Mouse (Mus musculus): ENCODE data around the gene Fgfr2.

Fgfr2 gene

DNA sequence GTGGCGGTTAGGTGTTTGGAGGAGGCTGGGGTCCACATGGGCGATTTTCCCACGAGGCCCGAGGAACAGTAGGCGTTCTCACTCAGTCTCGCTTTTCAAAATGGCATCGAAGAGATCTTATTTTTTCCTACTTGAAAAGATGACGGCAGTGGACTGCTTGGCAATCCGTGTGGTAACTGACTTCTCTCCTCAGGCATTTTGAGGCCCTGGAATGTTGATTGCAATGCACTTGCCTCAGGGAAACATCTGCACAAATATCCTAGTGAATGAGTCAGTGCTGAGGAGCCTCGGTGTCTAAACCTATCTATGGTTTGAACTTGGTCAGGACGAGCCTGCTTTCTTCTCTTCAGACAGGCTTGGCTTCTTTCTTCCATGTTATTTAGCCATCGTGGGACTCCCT lies 2176.8 kb downstream of the Fgfr2 start:
- no peaks in the 10 kb centered on the region for H3K36me3 ChIP-seq (ENCODE audit: insufficient read depth, low read length)
- H3K4me1 ChIP-seq (replicated peaks; ENCODE audit: low read depth, low read length): peaks cover 82% of the 10 kb centered on the region
- no peak for TF ChIP-seq CTCF (conservative IDR thresholded peaks at IDR 0.05; ENCODE audit: low read length)
- no peak for TF ChIP-seq NANOG (IDR thresholded peaks at IDR 0.05; ENCODE audit: borderline replicate concordance, low read length)
- no peak for TF ChIP-seq POU5F1 (IDR thresholded peaks at IDR 0.05; ENCODE audit: borderline replicate concordance, low read length)

DNA sequence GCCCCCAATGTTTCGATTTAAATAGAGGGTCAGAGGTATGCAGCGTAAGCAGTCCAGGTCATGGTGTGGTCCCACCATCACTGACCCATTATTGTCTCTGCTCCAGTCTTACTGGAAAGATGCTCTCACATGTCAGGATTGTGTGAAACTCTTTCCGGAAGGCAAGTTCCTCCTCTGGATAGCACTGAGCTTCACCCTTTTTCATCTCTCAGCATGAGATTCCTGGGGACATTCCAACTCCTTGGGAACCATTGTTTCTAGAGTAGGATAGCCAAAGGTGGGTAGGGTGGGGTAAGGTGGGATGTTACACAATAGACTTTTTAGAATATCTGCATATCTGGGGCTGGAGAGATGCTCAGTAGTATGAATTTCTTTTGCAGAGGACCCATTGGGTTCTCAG lies 2177.4 kb downstream of the Fgfr2 start:
- Histone ChIP-seq H3K4me1 (replicated peaks; ENCODE audit: low read depth, low read length) (peaks cover 82% of the 10 kb centered on the region), H3K4me3 (replicated peaks; ENCODE audit: low read length) (no peak overlapping the region), H3K27me3 (ENCODE audit: insufficient read depth, low read length) (peaks cover 6% of the 10 kb centered on the region; the same call in 1 of the 2 replicates), H3K36me3 (ENCODE audit: insufficient read depth, low read length) (no peaks in the 10 kb centered on the region), H3K9me3 (ENCODE audit: low read length) (no peaks in the 10 kb centered on the region)
- TF ChIP-seq NANOG (IDR thresholded peaks at IDR 0.05; ENCODE audit: borderline replicate concordance, low read length) (peak; percentile 59; the same call in 1 of the 2 replicates), POU5F1 (IDR thresholded peaks at IDR 0.05; ENCODE audit: borderline replicate concordance, low read length) (no peak), CTCF (conservative IDR thresholded peaks at IDR 0.05; ENCODE audit: low read length) (no peak)

More for the DNA sequence above, 2176.8 kb downstream of the Fgfr2 start:
- Histone ChIP-seq H3K27me3 (ENCODE audit: insufficient read depth, low read length) (no peaks in the 10 kb centered on the region), H3K4me3 (replicated peaks; ENCODE audit: low read length) (no peak overlapping the region), H3K9me3 (ENCODE audit: low read length) (no peaks in the 10 kb centered on the region)

DNA sequence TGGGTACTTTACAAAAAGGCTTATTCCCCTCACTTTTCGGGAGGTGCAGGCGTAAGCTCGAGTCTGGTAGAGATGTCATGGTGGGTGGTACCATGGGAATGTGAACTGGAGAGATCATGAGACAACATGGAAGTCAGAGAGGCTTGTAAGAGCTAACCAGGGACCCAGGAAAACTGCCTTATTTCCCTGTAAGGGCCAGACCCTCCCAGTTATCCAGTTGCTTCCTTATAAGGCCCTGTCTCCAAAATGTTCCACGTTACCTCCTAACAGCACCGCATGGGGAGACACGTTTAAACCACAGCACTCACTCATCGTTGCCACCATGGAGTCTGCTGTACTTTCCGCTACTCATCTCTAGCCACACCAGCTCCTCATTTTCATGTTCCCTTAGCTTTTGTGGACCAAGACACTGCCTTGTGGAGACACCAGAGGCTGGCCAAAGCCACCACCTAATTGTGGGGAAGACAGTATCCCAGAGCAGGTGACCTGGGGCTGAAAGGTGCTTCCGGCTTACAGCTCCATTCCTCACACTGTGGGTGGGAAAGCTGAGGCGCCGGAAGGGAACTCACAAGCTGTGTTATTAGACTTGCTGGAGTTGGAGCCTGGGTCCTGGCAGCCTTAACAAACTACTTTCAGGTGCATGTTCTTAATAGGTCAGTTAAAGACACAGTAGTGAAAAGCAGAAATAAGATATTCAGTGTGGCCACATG lies 2178.2 kb downstream of the Fgfr2 start:
- Histone ChIP-seq H3K9me3 (ENCODE audit: low read length) (no peaks in the 10 kb centered on the region), H3K27me3 (ENCODE audit: insufficient read depth, low read length) (peaks cover 7% of the 10 kb centered on the region; the same call in 1 of the 2 replicates), H3K4me3 (replicated peaks; ENCODE audit: low read length) (peak overlapping the region; percentile 21; the same call in 1 of the 2 replicates), H3K36me3 (ENCODE audit: insufficient read depth, low read length) (no peaks in the 10 kb centered on the region), H3K4me1 (replicated peaks; ENCODE audit: low read depth, low read length) (peaks cover 77% of the 10 kb centered on the region)
- TF ChIP-seq CTCF (conservative IDR thresholded peaks at IDR 0.05; ENCODE audit: low read length) (no peak), POU5F1 (IDR thresholded peaks at IDR 0.05; ENCODE audit: borderline replicate concordance, low read length) (no peak), NANOG (IDR thresholded peaks at IDR 0.05; ENCODE audit: borderline replicate concordance, low read length) (no peak)

DNA sequence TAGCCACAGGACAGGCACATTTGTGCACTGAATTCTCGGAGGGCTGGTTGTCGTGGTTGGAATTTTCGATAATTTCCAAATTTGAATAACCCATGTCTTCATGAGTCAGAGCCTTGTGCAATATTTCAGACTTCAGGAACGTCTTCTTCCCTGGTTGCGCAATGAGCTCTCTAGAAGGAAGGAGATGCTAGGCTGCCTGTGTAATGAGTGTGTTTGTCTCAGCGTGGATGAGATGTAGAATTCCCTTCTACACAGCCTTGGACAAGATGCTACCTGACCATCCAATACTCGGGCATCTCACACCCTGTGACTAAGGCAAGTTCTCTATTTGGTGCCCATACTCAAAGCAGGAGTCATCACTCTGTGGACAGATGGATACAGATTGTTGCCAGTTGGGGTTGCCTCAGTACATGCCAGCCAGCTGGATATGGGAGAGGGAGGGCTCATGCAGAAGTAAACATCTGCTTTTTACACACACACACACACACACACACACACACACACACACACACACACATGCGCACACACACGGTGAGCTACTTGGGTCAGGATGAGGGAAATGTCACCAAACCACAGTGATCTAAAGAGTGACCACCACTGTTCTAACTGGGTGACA lies 2179.8 kb downstream of the Fgfr2 start:
- Histone ChIP-seq H3K36me3 (ENCODE audit: insufficient read depth, low read length) (no peaks in the 10 kb centered on the region), H3K27me3 (ENCODE audit: insufficient read depth, low read length) (peaks cover 20% of the 10 kb centered on the region), H3K4me1 (replicated peaks; ENCODE audit: low read depth, low read length) (peaks cover 69% of the 10 kb centered on the region), H3K4me3 (replicated peaks; ENCODE audit: low read length) (no peak overlapping the region), H3K9me3 (ENCODE audit: low read length) (no peaks in the 10 kb centered on the region)
- TF ChIP-seq POU5F1 (IDR thresholded peaks at IDR 0.05; ENCODE audit: borderline replicate concordance, low read length): no peak
- TF ChIP-seq CTCF (conservative IDR thresholded peaks at IDR 0.05; ENCODE audit: low read length): no peak
- no peak for TF ChIP-seq NANOG (IDR thresholded peaks at IDR 0.05; ENCODE audit: borderline replicate concordance, low read length)

DNA sequence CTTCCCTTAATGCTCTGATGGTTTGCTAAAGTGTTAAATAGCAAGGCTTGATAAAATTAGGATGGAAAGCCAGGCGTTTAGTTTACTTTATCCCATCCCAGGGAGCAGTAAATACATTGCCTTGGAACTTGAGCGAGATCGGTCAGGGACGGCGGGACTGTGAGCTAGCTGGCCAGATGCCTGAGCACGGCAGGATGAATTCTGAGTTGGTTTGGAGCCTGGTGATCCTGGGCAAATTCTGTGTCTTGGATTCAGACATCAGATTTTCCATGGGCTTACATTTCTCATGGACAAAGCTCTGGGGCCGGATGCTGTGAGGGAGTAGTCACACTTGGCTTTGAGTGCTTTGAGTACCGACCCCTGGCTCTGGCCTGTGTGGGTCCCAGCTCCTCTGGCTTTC lies 2182.4 kb downstream of the Fgfr2 start:
- H3K36me3 ChIP-seq (ENCODE audit: insufficient read depth, low read length): no peaks in the 10 kb centered on the region
- no peaks in the 10 kb centered on the region for H3K9me3 ChIP-seq (ENCODE audit: low read length)
- H3K4me1 ChIP-seq (replicated peaks; ENCODE audit: low read depth, low read length): peaks cover 62% of the 10 kb centered on the region
- H3K4me3 ChIP-seq (replicated peaks; ENCODE audit: low read length): no peak overlapping the region
- H3K27me3 ChIP-seq (ENCODE audit: insufficient read depth, low read length): peaks cover 46% of the 10 kb centered on the region
- TF ChIP-seq POU5F1 (IDR thresholded peaks at IDR 0.05; ENCODE audit: borderline replicate concordance, low read length): no peak
- no peak for TF ChIP-seq CTCF (conservative IDR thresholded peaks at IDR 0.05; ENCODE audit: low read length)
- no peak for TF ChIP-seq NANOG (IDR thresholded peaks at IDR 0.05; ENCODE audit: borderline replicate concordance, low read length)

DNA sequence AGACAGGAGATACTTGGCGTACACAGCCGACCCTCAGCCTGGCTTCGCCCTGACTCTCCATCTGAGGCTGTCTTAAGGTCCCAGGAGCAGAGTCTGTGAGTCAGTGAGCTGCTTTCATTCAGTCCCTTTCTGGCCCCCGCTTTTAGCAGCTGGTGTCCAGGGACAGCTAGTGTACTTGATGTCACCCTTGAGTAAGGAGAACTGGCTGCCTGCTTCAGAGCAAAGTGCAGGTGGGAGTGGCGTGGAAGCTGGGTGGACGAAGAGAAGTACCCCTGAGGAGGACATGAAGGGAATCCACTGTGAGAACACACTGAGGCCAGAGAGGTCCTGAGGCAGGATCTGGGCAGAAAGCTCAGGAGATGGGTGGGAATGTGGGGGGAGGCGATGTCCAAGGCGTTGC lies 2184.3 kb downstream of the Fgfr2 start:
- H3K36me3 ChIP-seq (ENCODE audit: insufficient read depth, low read length): no peaks in the 10 kb centered on the region
- H3K9me3 ChIP-seq (ENCODE audit: low read length): no peaks in the 10 kb centered on the region
- H3K4me1 ChIP-seq (replicated peaks; ENCODE audit: low read depth, low read length): peaks cover 53% of the 10 kb centered on the region
- no peak overlapping the region for H3K4me3 ChIP-seq (replicated peaks; ENCODE audit: low read length)
- TF ChIP-seq POU5F1 (IDR thresholded peaks at IDR 0.05; ENCODE audit: borderline replicate concordance, low read length) (no peak), NANOG (IDR thresholded peaks at IDR 0.05; ENCODE audit: borderline replicate concordance, low read length) (no peak), CTCF (conservative IDR thresholded peaks at IDR 0.05; ENCODE audit: low read length) (no peak)
- H3K27me3 ChIP-seq (ENCODE audit: insufficient read depth, low read length): peaks cover 64% of the 10 kb centered on the region

DNA sequence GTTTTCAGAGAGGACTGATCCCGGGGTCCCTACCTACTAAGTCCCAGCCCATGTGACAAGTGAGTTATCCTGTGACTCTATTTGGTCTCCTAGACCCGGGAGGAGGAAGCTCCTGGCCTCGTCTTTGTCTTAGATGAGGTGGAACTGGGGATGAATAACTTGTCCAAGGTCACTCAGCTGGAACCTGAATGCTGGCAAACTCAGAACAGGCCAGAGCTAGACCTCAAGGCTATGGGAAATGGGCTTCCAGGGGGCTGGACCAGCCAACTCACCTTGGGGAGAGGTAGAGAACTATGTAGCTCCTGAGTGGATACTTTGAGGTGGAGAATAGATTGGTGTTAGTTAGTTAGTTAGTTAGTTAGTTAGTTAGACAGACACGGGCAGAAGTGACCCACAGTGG lies 2185.1 kb downstream of the Fgfr2 start:
- Histone ChIP-seq H3K4me1 (replicated peaks; ENCODE audit: low read depth, low read length) (peaks cover 46% of the 10 kb centered on the region), H3K4me3 (replicated peaks; ENCODE audit: low read length) (no peak overlapping the region), H3K36me3 (ENCODE audit: insufficient read depth, low read length) (no peaks in the 10 kb centered on the region), H3K27me3 (ENCODE audit: insufficient read depth, low read length) (peaks cover 73% of the 10 kb centered on the region), H3K9me3 (ENCODE audit: low read length) (no peaks in the 10 kb centered on the region)
- TF ChIP-seq POU5F1 (IDR thresholded peaks at IDR 0.05; ENCODE audit: borderline replicate concordance, low read length): no peak
- TF ChIP-seq NANOG (IDR thresholded peaks at IDR 0.05; ENCODE audit: borderline replicate concordance, low read length): no peak; the same call in 1 of the 2 replicates
- no peak for TF ChIP-seq CTCF (conservative IDR thresholded peaks at IDR 0.05; ENCODE audit: low read length)

DNA sequence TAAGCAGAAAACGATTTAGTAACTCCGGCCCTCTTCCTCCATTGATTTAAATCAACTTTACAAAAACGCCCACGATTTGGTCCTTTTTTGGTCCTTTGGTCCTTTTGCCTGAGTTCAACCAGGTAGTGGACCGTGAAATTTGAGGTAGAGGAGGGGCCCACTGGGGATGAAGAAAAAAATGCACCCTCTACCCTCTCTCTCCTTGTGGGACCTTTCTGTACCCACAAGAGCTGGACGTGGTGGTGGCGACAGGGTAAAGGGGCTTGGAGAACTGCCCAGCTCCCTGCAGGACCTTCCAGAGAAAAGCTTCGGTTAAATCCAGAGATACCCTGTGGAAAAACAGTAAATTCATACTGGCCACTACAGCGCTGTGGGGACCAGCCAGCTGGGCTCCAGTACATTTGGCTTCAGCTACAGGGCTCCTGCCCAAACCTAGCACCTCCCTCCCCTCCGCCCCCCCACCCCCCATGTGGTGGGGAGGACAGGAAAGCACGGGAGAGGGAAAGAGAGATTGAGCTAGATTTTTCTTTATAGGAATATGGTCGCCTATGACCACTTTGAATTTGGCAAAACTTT lies 2185.8 kb downstream of the Fgfr2 start:
- TF ChIP-seq NANOG (IDR thresholded peaks at IDR 0.05; ENCODE audit: borderline replicate concordance, low read length): no peak
- TF ChIP-seq POU5F1 (IDR thresholded peaks at IDR 0.05; ENCODE audit: borderline replicate concordance, low read length): no peak
- TF ChIP-seq CTCF (conservative IDR thresholded peaks at IDR 0.05; ENCODE audit: low read length): no peak
- peaks cover 46% of the 10 kb centered on the region for H3K4me1 ChIP-seq (replicated peaks; ENCODE audit: low read depth, low read length)
- peaks cover 78% of the 10 kb centered on the region for H3K27me3 ChIP-seq (ENCODE audit: insufficient read depth, low read length)
- no peaks in the 10 kb centered on the region for H3K36me3 ChIP-seq (ENCODE audit: insufficient read depth, low read length)
- H3K4me3 ChIP-seq (replicated peaks; ENCODE audit: low read length): peak overlapping the region; percentile 81
- no peaks in the 10 kb centered on the region for H3K9me3 ChIP-seq (ENCODE audit: low read length)

Data from E14TG2a.4 (cell line).